Mouse (Mus musculus): ENCODE results near the gene Zfp831.

Zfp831 gene

GRCm38 (mm10) chr2:174727114-174727823 is 83.9 kb downstream of the Zfp831 start:
- no peak for DNase-seq (ENCODE audit: low spot score in 2 of 2)

- no peak for DNase-seq (ENCODE audit: low spot score in 2 of 2)
These were observed 88.6 kb downstream of the Zfp831 start for GRCm38 (mm10) chr2:174731939-174732338.

DNA sequence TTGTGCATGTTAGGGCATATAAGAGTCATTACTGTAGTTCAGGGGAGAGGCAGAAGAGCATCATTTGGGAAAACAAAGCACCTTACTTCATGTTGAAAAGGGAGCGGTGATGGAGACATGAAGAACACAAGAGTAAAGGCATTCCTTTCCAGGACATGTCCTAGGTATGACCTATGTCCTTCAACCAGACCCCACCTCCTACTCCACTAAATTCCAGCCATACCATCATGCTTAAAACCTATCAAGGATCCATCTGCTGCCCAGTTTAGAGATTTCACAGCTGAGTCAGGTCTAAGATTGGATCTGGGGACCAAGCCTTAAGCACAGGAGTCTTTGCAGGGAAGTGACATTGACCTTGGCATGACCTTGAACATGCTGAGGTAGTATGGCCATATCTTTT is 91.9 kb downstream of the Zfp831 start:
- no peak for DNase-seq (ENCODE audit: low spot score in 2 of 2)

DNA sequence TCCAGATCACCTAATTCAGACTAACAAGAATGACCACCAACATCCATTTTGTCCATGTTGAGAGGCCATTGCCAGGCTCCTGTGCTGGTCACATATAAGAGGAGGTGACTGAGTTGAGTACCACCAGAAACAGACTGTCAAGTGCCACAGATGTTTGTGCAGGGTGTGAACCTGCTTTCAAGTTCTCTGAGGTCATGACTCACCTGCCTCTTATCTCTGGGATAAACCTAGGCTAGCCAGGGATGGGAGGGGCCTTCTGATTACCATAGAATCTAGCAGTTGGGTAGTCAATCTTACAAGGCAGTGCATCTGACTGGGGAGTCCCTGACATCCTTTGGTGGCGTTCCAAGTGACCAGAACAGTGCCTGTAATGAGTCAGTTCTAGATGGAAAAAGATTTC is 103.8 kb downstream of the Zfp831 start:
- DNase-seq (ENCODE audit: low spot score in 2 of 2): no peak

DNA sequence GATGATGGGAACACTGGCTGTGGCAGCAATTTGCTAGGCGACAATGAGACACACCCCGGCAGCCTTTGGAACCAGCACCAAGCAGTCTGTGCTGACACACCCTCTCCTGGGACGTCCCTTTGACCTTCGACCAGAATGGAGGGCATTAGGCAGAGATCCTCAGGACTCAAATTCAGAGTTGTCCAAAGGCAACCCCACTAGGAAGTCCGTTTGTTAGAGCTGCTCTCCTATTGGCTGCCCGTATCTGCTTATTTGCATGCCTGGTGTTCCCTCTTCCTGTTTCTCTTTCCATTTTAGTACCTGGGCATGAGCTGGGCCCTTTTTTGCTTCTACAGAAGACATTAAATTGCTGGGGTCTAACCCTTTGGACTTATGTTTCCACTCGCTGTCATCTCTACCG is 105.0 kb downstream of the Zfp831 start:
- DNase-seq (ENCODE audit: low spot score in 2 of 2): no peak

DNA sequence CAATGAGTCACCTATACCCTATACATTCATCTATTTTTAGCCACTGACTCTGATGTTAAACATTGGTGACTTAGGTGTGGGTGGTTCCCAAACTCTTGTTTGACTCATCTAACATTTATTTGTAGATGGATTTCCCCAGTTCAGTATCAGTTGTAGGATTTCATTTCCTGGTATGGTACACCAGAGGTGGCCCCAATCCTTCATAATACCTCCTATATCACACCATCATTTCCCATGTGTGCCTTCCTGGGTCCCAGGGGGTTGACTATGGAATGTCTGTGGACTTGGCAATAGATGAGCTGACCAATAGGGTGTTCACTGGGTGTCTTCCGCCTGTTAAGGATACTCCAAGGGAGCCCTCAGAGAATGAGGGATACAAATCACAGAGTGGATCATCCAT is 109.9 kb downstream of the Zfp831 start:
- no peak for DNase-seq (ENCODE audit: low spot score in 2 of 2)

- DNase-seq (ENCODE audit: low spot score in 2 of 2): no peak
These were observed 110.9 kb downstream of the Zfp831 start for GRCm38 (mm10) chr2:174754231-174754630.

DNA sequence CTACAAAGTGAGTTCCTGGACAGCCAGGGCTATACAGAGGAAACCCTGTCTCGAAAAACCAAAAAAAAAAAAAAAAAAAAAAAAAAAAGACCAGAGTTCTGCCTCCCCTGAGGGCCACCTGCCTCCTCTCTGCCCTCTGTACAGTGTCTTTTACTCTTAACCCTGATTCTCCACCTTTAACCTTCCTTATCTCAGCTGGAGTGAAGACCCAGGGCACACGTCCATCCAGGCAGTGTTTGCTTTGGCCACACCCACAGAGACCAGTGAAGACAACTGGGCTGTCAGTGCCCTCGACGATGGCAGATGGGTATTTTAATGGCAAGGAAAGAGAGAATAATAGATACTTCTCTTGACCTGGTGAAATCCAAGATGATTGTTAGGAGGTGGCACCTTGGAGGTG is 115.9 kb downstream of the Zfp831 start:
- DNase-seq (ENCODE audit: low spot score in 2 of 2): no peak
